ENCODE assay signal across 8 mouse cellular contexts in the genomic region with DNA sequence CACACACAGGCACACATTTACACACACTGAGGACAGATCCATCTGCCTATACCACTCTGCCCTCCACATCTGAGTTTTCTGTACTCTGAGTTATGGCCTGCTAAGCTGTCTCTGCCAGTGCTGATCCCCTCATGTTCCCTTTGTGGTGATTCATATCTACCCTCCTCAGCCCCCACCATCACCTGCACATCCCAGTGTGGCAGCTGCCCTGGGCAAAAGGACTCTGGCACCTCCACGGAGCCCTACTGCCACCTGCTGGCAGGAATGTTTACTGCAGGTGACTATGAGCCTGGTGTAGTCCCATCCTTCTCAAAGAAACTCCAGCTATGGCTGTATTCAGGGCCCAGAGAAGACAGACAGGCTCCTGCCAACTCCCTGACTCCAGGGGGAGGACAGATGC. TPM values are rescaled to one million over a fixed set of nuclear protein-coding genes. Genes with fewer than 3 reads are reported as not detected.
A peak's percentile ranks its signal among the peaks of the same experiment; 100 is the strongest.
DNase-seq lines count a peak whose midpoint lies in the region; ATAC-seq and TF ChIP-seq lines count a peak whose summit lies in the region.

No protein-coding gene starts in this region.

- H3K9ac ChIP-seq in liver, embryonic 12.5 days, result no peak overlapping the region
- no peak overlapping the region for H3K9ac ChIP-seq in midbrain, embryonic 16.5 days (ENCODE audit: low read depth, low read length)

- no peak for ATAC-seq in liver, embryonic 12.5 days
- ATAC-seq in midbrain, embryonic 16.5 days, result peak; percentile 57

- TF ChIP-seq POLR2A in spleen, adult 2 months (IDR thresholded peaks at IDR 0.05; ENCODE audit: low read depth, low read length), result no peak

- peak; percentile 87; the same call in 1 of the 2 replicates for TF ChIP-seq CTCF in spleen, adult 2 months (IDR thresholded peaks at IDR 0.05; ENCODE audit: extremely low read depth, insufficient read depth, insufficient read length, insufficient replicate concordance)

- H3K36me3 ChIP-seq in liver, embryonic 12.5 days, result no peaks in the 10 kb centered on the region
- no peaks in the 10 kb centered on the region for H3K36me3 ChIP-seq in midbrain, embryonic 16.5 days (ENCODE audit: control insufficient read depth, insufficient read depth, low read length)
- H3K36me3 ChIP-seq in spleen, adult 2 months (ENCODE audit: control insufficient read depth, insufficient read depth, low read length), result no peaks in the 10 kb centered on the region

- intact Hi-C loops in left cerebral cortex, postnatal 4 days (cut with DNase I), result no loop called here

- no peak overlapping the region for H3K27ac ChIP-seq in liver, embryonic 12.5 days
- H3K27ac ChIP-seq in midbrain, embryonic 16.5 days (ENCODE audit: low read length), result no peak overlapping the region; the same call in 1 of the 2 replicates
- H3K27ac ChIP-seq in spleen, adult 2 months (ENCODE audit: insufficient read depth, low read length), result no peak overlapping the region

- 0 out of 2 replicates have a peak, but pooled peaks cover 4% of the 10 kb centered on the region for H3K4me1 ChIP-seq in liver, embryonic 12.5 days
- peaks cover 5% of the 10 kb centered on the region; the same call in 1 of the 2 replicates for H3K4me1 ChIP-seq in midbrain, embryonic 16.5 days (ENCODE audit: control insufficient read depth, insufficient read depth, low read length)
- H3K4me1 ChIP-seq in spleen, adult 2 months (ENCODE audit: control insufficient read depth, insufficient read depth, insufficient read length), result no peaks in the 10 kb centered on the region

- no peak overlapping the region for H3K4me3 ChIP-seq in liver, embryonic 12.5 days
- no peak overlapping the region for H3K4me3 ChIP-seq in midbrain, embryonic 16.5 days (ENCODE audit: low read depth, low read length)
- H3K4me3 ChIP-seq in spleen, adult 2 months (ENCODE audit: extremely low read depth, insufficient read depth, insufficient read length), result no peak overlapping the region

- H3K27me3 ChIP-seq in liver, embryonic 12.5 days (replicated peaks), result peaks cover 65% of the 10 kb centered on the region
- no peaks in the 10 kb centered on the region for H3K27me3 ChIP-seq in midbrain, embryonic 16.5 days (ENCODE audit: control insufficient read depth, insufficient read depth, low read depth, low read length)
- no peaks in the 10 kb centered on the region for H3K27me3 ChIP-seq in spleen, adult 2 months (ENCODE audit: control insufficient read depth, insufficient read depth, low read length)

- no peak overlapping the region for H3K4me2 ChIP-seq in liver, embryonic 12.5 days
- no peak overlapping the region for H3K4me2 ChIP-seq in midbrain, embryonic 16.5 days (ENCODE audit: low read length)

- 0% methylated on average over 1 of the region's 1 CpGs for WGBS in liver, embryonic 12.5 days (ENCODE audit: insufficient replicate concordance)
- WGBS in midbrain, embryonic 16.5 days, result 0% methylated on average over 1 of the region's 1 CpGs
- 0% methylated on average over 1 of the region's 1 CpGs for WGBS in spleen, adult 2 months

- peak; percentile 75 for DNase-seq in liver
- peak; percentile 88 for DNase-seq in embryo, embryonic 9.5 days (ENCODE audit: extremely low spot score)
- DNase-seq in gastrocnemius, postnatal 4 days (ENCODE audit: low spot score in 2 of 2), result peak; percentile 76 to 84
- DNase-seq in kidney, adult 11 months, result peak; percentile 87
- DNase-seq in left cerebral cortex, postnatal 4 days, result peak; percentile 90
- DNase-seq in spleen, adult 2 months (ENCODE audit: low read depth in 1 of 2, low spot score in 2 of 2), result peak in 1 of 2 experiments; percentile 66

- no peaks in the 10 kb centered on the region for H3K9me3 ChIP-seq in liver, embryonic 12.5 days (replicated peaks)
- H3K9me3 ChIP-seq in midbrain, embryonic 16.5 days (replicated peaks; ENCODE audit: control insufficient read depth, low read length, poor library complexity, severe bottlenecking), result no peaks in the 10 kb centered on the region

RNA-seq across cellular contexts. Expression of a gene that starts 7.1 kb away (rescaled TPM):
- 0.39 and 0.69 TPM in 2 replicates for polyA plus RNA-seq in liver, embryonic 12.5 days (2016; fragmentation: Nextera tagmentation; extraction: Ambion mirVana)
- total RNA-seq in gastrocnemius, postnatal 4 days (2021), result 10 to 100 TPM in 1 of 2 experiments, 1 to 10 TPM in 1; 9.6 to 10.9 TPM
- total RNA-seq in left cerebral cortex, postnatal 4 days (2021), result 10 to 100 TPM; 23.9 to 24.5 TPM
- 4.6 and 5.1 TPM in 2 replicates for polyA plus RNA-seq in midbrain, embryonic 16.5 days (2015; fragmentation: Nextera tagmentation; extraction: Ambion mirVana)
- polyA plus RNA-seq in spleen, adult 2 months (2012; rRNA removed), result 1.5 and 1.6 TPM in 2 replicates

RNA-seq across cellular contexts. Expression of a gene that starts 41.5 kb away (rescaled TPM):
- 0.63 and 0.68 TPM in 2 replicates for polyA plus RNA-seq in liver, embryonic 12.5 days (2016; fragmentation: Nextera tagmentation; extraction: Ambion mirVana)
- total RNA-seq in gastrocnemius, postnatal 4 days (2021), result 1 to 10 TPM; 1.2 to 1.3 TPM
- total RNA-seq in left cerebral cortex, postnatal 4 days (2021), result 1 to 10 TPM; 1.0 to 1.3 TPM
- 1.7 and 1.8 TPM in 2 replicates for polyA plus RNA-seq in midbrain, embryonic 16.5 days (2015; fragmentation: Nextera tagmentation; extraction: Ambion mirVana)
- 11.9 and 13.7 TPM in 2 replicates for polyA plus RNA-seq in spleen, adult 2 months (2012; rRNA removed)

RNA-seq across cellular contexts. Expression of a gene that starts 58.5 kb away (rescaled TPM):
- polyA plus RNA-seq in liver, embryonic 12.5 days (2016; fragmentation: Nextera tagmentation; extraction: Ambion mirVana), result 0.08 and 0.28 TPM in 2 replicates
- total RNA-seq in gastrocnemius, postnatal 4 days (2021), result under 1 TPM; 0.25 to 0.34 TPM
- 100 to 1,000 TPM; 134 to 144 TPM for total RNA-seq in left cerebral cortex, postnatal 4 days (2021)
- polyA plus RNA-seq in midbrain, embryonic 16.5 days (2015; fragmentation: Nextera tagmentation; extraction: Ambion mirVana), result 11.3 and 13.9 TPM in 2 replicates
- 0.01 TPM in 1 of 2 replicates, not detected in the other for polyA plus RNA-seq in spleen, adult 2 months (2012; rRNA removed)
